Mouse (Mus musculus): ENCODE data around the gene Mboat2.

The Mboat2 gene

DNA sequence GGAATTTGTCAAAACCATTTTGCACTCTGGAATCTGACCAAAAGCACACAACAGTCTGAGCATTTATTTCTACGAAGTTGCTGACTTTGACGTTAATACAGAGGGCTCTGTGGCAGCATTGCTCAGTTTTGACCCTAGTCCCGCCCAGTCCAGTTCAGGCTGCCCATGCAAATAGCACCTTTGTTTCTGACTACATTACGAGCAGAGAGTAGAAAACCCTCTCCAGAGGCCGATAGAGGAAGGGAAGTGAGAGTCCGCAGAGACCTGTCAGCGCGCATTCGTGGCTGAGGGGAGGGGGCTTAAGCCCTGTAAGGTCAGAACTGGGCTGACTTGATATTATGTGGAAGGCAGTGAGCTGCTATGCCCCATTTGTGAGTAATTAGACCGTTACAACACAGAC, 69.0 kb downstream of the Mboat2 start:
- DNase-seq (ENCODE audit: low read depth): no peak

DNA sequence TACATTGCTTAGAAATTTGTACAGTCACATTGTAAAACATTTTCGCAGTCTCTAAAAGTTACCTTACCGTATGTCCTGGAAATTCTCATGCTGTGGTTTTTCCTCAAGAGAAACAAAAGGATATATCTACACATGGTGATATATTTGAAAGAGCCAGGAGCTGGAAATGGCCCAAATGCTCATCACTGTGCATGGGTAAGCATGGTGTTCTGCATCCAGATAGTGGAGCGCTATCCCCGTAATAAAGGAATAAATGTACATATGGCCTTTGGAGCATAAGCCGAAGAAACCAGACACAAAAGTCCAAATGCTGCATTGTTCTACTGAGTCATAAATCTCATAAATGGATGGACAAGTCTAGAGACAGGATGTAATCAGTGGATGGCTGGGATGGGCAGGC, 72.1 kb downstream of the Mboat2 start:
- DNase-seq (ENCODE audit: low read depth): no peak

DNA sequence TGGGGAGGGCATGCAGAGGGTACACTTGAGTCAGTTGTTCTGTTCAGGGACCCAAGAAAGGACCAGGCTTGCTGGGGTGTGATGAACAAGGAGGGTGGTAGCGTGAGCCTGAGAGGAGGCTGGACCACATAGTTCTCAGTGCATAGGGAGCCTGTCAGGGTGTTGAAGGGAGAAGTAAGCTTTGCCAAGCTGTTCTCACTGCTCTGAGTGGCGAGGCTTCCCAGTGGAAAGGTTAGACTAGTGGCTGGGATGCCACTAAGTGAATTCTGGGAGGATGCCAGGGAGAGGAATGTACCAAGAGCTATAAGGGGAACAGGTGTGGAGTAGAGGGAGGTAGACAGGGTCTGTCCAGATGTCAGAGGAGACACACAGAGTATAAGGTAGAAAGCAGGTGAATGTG, 77.2 kb downstream of the Mboat2 start:
- no peak for DNase-seq (ENCODE audit: low read depth)

DNA sequence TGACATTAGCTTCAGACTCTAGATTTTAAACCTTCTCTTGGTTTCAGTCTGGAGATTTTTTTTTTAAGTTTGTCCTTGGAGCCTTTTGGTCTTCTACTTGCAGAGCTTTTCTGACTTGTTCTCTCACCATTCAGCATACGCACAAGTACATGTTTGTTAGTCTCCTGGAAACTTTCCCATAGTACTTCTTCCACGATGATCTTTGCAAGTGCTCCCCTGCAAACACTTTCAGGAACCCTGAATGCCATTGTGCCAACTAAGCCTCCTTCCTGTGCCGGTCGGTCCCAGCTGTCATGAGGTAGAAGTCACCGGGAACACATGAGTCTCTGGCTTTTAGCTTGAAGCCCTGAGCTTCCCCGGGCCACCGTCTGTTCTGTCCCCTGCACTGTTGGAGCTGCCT, 79.0 kb downstream of the Mboat2 start:
- no peak for DNase-seq (ENCODE audit: low read depth)

DNA sequence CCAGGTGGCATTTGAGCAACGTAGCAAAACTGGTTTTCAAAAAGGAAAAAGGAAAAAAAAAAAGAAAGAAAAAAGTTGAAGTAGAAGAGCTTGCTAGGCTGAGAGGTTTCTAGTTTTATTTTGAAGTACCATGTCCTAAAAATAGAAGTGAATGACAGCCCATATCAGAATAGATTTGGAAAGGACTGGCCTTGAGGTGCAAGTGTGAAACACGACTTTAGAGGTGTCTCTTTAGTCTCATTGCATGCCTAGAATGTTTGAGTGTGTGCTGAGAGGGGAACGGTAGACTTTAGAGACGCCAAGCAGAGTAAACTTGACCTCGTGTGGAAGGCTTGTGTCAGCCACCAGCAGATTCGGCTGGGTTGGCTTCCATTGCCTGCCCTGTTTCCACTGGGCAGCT, 81.5 kb downstream of the Mboat2 start:
- DNase-seq (ENCODE audit: low read depth): no peak

DNA sequence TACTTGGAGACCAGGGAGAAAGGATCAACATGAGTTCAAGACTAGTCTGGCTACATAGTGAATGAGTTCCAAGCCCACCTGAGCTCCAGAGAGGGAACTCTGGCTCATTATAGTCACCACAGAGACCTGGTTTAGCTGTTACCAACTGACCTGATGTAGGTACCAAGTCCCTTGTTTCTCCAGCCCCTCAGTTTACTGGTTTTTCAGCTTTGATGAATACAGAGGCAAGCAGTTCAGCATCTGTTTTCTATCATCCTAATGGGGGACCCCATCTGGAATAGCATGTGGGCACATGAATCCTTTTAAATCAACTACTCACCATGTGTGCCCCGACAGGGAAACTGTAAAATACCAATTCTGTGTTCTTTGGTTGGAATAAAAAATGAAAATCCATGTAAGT, 82.2 kb downstream of the Mboat2 start:
- DNase-seq (ENCODE audit: low read depth): no peak

DNA sequence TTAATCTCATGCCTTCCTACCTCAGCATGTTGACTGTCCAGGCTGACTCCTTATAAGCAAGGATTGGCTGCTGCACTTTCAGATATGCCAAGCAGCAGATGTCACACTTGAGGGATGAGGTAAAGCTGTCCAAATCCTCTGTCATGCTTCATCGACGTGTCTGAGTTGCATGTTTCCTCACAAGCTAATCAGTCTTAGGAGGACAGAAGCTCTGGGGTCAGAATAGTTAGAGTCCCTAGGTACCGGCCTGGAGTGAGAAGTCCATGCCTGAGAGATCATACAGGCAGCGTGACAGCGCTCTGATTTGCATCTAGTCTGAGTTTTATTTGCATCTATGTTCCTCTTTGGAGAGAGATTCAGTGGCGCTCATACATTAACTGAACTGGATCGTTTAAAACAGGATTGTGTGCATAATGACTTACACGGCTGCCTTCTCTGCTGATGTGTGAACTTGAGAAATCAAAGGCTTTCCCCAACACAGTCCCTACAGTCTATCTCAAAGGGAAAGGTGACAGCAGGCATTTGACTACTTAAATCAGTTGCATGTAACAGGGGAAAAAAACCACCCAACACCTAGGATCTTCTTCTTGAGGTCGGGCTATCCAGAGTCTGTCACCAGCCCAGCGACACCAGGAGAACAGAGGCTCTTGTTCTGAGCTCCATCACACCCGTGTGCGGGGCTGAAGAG, 88.0 kb downstream of the Mboat2 start:
- DNase-seq (ENCODE audit: low read depth): no peak

DNA sequence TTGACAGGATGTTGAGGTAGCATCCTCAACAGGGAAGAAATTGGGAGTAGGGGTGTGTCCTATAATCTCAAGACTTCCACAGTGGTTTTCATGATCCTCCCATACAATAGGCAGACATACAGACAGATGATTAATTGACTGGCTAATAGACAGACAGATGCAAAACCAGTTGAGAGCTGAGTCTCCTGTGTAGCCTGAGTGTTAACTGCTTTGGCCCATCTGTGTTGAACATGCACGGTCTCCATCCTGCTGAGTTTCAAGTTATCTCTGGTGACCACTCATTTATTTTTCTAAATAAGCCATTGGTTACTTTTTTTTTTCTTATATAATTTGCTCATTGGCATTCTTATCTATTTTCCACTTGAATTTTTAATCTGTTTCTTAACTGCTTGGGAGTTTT, 90.2 kb downstream of the Mboat2 start:
- no peak for DNase-seq (ENCODE audit: low read depth)

DNA sequence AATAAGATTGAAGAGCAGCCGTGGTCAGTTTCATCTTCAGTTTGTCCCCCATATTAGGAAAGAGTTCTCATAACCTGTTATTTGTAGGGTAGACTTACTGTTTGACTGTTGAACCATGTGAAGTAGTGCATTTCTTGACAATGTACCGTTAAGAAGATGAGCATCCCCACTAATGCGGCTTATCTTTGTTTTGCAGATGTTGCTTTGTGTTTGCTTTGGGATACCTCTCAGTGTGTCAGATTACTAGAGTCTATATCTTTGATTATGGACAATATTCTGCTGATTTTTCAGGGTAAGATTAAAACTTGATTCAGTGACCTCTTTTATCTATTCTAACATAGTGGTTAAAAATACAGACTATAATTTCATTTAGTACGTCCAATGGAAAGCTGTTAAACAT, 93.3 kb downstream of the Mboat2 start:
- DNase-seq (ENCODE audit: low read depth): no peak

DNA sequence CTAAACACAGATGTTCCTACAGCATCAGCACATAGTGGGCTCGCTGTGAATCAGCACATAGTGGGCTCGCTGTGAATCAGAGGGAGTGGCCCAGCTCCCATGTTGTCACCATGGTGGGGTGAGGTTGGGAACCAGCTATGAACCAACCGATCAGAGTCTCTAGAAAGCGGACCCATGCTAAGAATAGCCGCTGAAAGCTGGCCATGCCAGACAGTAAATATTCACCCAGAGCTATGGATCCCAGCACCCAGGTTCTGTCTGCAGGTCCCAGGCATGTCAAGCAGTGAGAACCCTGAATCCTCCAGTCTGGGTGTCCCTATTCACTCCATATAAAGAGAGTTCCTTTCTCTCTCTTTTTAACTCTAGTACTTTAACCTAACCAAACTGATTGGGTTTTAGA, 94.6 kb downstream of the Mboat2 start:
- no peak for DNase-seq (ENCODE audit: low read depth)

DNA sequence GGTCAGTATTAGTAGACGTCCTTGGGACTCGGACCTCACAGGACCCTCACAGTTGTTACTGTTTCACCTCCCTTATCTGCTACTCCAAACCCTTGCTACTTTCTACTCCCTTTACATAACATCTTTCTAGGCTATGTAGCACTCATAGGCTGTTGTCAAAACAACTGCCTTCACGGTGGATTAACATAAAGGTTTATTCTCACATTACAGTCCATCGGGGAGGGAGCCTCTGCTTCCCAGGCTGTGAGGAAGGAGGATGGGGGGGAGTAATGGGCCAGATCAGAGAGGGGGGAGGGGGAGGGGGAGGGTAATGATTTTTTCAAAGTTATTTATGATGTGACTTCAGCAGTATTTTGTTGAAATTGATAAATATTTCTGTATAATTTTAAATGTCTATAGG, 95.0 kb downstream of the Mboat2 start:
- DNase-seq (ENCODE audit: low read depth): no peak

DNA sequence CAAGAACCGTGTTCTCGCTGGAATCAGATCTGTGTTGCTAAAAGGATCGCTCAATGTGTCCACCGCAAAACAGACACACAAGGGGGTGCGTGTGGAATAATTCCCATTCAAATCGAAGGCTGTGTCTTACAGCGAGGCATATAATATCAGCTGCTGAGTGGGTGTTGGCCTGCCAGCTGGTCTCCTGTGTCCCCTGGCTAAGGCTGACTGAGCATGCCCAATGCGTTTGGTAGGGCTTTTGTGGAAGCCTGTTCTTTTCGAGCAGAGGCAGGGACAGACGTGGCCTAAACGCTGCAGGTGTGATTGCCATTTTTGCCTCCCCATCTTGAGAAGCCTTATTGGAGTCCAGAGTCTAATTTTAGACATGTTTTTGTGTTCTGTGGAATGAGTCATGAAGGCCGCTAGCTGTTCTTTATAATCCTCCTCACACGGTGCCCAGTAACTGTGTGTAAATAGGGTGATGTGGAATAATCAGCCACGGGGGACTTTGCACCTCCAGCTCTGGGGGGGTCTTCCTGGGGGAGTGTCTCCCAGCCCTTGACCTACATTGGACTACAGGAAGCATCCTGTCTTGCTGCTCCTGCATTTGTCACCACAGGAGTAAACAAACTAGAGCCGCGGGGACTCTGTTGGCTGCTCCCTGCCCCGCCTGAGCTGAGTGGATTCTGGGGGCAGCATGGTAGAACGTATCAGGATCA, 97.5 kb downstream of the Mboat2 start:
- DNase-seq (ENCODE audit: low read depth): no peak

DNA sequence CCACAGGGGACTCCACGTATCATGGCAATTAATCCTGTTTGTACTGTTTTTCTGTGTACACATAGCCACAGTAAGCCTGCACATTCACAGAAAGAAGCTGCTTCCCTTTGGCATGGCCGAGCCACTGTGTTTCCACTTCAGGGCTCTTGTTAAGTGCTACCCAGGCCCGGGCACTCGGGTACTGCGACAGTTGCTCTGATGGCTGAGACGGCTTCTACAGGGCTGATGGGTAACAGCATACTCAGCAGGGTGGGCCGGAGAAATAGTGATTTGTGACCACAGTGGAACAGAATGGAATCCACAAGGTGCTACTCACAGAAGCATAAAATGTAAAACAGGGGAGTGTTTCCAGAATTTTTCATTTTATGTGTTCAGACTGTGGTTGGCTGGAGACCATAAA, 98.4 kb downstream of the Mboat2 start:
- no peak for DNase-seq (ENCODE audit: low read depth)

DNA sequence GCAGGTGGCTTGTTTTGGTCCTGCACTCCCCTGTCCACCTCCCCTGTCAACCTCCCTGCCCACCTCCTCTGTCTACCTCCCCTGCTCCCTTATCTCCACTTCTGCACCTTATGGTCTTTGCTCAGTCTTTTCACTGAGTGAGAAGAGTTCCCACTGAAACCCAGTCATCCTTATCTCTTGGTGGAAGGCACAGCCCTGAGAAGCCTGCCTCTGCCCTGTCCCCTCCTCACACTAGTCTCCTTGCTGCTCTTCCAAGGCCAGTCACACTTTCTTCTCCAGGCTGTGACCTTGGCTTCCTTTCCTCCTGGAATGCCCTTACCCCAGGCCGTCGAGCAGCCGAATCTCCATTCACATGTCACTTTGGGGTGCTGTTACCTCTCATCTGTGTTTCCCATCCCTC, 100.1 kb downstream of the Mboat2 start:
- DNase-seq (ENCODE audit: low read depth): no peak

DNA sequence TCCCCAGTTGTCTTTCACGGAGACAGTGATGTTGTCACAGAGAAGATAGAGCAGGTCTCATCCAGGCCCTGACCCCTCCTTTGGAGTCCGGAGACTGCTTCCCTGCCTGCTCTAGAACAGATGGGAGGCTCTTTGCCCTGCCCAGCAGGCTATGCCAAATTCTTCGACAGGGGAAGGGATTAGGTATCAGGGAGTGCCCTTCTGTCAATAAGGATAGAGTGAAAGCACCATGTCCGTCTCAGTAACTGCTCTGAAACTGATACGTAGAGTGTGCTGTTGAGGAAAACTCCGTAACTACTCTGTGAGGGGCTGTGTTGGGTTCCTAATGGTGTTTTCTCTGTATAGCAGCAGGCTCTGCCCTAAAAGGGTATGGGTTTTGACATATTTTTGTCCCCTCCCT, 101.4 kb downstream of the Mboat2 start:
- no peak for DNase-seq (ENCODE audit: low read depth)

DNA sequence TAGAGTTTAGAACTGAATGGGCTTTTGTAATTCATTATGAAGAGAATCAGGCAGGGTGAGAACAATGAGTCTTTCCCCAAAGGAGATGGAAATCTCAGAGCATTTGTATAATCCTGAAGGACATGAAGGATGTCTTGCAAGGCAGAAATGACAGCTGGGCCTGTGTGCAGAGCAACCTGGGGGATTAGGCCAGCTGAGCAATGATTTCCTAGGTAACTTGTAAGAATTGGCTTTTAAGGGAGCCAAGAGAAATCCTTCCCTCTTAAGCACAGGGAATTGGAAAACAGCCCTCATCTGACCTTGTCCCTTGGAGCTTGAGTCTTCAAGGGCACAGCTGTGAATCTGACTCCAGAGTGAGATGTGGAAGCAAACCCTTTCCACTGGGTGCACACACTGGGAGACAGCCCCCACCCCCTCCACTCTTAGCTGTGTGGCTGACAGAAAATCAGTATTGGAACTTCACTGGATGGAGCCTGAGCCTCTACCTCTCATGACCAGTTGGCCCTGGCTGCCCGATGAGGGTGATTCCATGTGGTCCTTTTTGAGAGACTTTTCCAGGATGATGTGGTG, 102.6 kb downstream of the Mboat2 start:
- DNase-seq (ENCODE audit: low read depth): no peak

DNA sequence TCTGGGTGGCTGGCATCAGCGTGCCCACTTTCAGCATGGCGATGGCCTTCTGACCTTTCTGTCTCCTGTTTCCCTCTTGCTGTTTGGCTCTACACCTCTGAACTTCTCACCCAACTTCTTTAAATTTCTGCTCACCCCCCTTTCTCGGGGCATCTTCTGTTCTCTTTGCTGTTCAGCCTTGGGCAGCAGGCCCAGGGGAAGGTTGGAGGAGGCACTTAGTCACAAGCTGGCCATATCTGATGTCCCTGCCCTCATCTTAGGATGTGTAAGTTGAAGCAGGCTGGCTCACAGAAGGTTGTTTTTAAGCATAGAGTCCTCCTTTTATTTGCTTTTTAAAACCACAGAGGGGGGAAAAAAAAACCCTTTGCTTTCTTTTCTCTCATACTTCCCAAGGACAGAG, 103.3 kb downstream of the Mboat2 start:
- no peak for DNase-seq (ENCODE audit: low read depth)

DNA sequence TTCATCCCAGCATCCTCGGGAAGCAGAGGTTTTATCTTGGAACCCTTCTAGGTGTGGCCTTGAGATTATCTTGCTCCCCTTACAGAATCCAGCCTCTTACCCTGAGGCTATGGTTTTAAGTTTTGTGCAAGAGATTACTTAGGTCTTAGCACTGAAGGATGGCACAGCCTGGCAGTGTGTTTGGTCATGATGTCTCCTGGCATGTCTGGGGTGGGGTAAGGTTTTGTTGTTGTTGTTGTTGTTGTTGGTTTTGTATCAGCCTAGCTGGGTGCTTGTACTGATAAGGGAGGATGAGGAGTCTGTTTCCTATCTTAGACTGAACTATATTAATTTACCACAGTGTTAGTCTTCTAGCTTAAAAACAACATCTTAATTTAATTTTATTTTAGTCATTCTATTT, 105.6 kb downstream of the Mboat2 start:
- no peak for DNase-seq (ENCODE audit: low read depth)

DNA sequence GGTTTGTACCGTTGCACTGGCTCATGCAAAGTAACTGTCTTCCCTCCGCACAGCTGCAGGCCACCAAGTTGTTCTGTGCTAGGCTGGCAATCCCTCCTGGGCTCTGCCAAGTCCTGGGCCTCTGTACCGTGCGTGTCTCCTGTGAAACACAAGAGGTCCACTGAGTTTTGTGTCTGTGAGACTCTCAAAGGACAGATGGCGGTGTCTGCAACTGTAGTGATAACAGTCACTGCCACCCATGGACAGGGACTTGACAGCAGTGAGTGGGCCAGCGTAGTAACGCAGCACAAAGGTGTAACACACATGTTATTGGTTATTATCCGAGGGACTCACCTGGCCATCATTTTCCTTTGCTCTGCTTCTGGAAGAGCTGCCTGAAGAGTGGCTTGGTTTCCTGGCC, 108.7 kb downstream of the Mboat2 start:
- no peak for DNase-seq (ENCODE audit: low read depth)

DNA sequence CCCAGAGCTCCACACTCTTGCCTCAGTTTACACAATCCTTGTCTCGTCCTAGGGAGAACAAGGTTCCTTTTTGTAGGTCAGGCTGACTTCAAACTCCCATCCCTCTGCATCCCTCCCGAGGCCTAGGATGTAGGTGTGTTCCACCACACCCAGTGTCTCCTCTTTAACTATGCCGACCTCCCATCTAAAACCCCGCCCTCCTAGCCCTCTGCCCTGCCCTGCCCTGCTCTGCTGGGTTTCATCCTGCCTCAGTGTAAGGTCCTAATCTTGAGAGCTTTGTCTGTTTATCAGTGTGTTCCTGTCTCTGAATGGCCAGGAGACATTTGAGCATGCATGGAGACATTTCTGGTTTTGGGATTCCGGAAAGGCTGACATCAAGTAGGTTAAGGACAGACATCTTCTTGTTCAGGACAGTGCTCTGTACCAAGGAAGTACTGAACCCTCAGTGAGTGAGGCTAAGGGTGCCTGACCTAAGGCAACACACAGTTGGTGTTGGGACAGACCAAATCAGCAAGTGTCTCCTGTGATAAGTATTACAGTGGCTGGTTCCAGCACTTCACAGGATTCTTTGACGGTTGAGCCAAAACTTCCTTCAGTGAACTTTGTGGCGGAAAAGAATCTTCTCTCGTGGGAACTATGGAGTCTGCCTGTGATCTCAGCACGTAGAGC, 112.1 kb downstream of the Mboat2 start:
- DNase-seq (ENCODE audit: low read depth): no peak

DNA sequence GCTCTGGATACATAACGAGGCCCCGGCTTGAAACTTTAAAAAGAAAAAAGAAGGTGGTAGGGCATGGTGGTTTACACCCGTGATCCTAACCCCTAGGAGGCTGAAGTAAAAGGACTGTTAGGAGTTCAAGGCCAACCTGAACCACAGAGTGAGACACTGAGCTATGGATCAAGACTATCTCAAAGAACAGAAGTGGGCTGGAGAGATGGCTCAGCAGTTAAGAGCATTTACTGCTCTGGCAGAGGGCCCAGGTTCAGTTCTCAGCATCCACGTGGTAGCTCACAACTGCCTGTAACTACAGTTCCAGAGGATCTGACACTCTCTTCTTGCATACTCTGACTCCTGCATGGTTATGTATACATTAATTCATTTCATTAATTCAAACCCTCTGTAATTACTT, 112.7 kb downstream of the Mboat2 start:
- peak; percentile 29 for DNase-seq (ENCODE audit: low read depth)

DNA sequence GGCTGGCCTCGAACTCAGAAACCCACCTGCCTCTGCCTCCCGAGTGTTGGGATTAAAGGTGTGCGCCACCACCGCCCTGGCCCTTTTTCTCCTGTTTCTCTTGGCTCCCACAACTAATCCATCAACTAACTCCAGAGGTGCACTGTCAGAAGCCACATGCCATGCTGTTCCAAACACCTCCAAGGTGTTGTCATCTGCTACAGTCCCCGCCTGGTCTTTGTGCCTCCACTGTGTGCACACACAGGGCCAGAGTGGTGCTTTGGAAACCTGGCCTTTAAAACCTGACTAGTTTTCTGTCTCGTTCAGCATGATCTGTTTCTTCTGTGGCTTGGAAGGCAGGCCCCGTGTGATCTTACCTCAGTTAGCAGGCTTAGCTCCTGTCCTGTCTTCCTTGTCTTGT, 113.9 kb downstream of the Mboat2 start:
- no peak for DNase-seq (ENCODE audit: low read depth)

DNA sequence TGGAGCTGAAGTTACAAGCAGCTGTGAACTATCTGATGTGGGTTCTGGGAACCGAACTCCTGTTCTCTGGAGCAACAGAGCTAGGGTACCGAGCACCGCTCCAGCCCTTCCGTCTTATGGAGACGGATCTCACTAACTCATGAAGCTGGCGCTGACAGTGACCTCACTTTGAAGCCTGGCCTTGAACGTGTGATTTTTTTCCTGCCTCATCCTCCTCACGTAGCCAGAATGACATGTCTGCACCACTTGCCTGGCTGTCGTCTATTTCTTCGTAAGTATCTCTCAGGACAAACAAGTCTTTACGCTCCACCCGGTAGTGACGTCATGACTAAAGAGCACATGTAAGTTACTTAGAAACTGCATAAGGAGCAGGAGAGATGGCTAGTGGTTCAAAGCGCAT, 116.4 kb downstream of the Mboat2 start:
- no peak for DNase-seq (ENCODE audit: low read depth)

Data from NIH3T3 (cell line).